Mouse (Mus musculus) bone marrow, adult 2 months (tissue): Measurements from ENCODE around the gene Apbb1ip. TPM values are rescaled to one million over a fixed set of nuclear protein-coding genes. Genes with fewer than 3 reads are reported as not detected.

Experiments
- H3K27ac ChIP-seq: fragments of 200-500 bp; 2 replicates; pipeline ENCODE4 v1.5.1; 2012; ENCODE audit warnings: low read depth, mild to moderate bottlenecking, control low read depth, inconsistent platforms, low read length; ENCODE audit not compliant: control insufficient read depth, poor library complexity, insufficient read depth
- H3K4me1 ChIP-seq: fragments of 200-500 bp; 2 replicates; pipeline ENCODE4 v1.6.1; 2011; ENCODE audit warnings: low read length; ENCODE audit not compliant: control insufficient read depth, insufficient read depth
- H3K4me3 ChIP-seq: fragments of 200-500 bp; replicated peaks from 2 replicates; pipeline ENCODE3; 2011; ENCODE audit warnings: mild to moderate bottlenecking, low read depth, low read length, control low read depth; ENCODE audit not compliant: control insufficient read depth
- CTCF ChIP-seq: fragments of 200-500 bp; IDR thresholded peaks from 2 replicates; pipeline ENCODE4 v1.5.1; 2011; ENCODE audit warnings: low read length, control low read depth; ENCODE audit not compliant: control insufficient read depth, insufficient read depth
- POLR2A ChIP-seq: fragments of 200-500 bp; IDR thresholded peaks from 2 replicates; pipeline ENCODE4 v1.6.1; 2011; ENCODE audit warnings: low read depth, mild to moderate bottlenecking, control low read depth, low read length, borderline replicate concordance; ENCODE audit not compliant: control insufficient read depth
- WGBS: fragments of 180-500 bp; shearing (Covaris S2); methylation state at CpG from one replicate; pipeline ENCODE4 v1.1.7; 2018; 5-methylcytosine and 5-hydroxymethylcytosine counted together
- polyA plus RNA-seq: library from polyadenylated mRNA; stranded (reverse); fragments of >200 nt; gene quantifications from 2 replicates; pipeline ENCODE4 v1.2.4, GENCODE M21; 2011; ENCODE audit warnings: low replicate concordance; ENCODE audit not compliant: missing spikeins, insufficient read depth, insufficient read length

The Apbb1ip gene
- polyA plus RNA-seq, 1 experiment, result 45.8 TPM

GRCm38 (mm10) chr2:22746785-22747184, 27.1 kb upstream of the Apbb1ip start:
- Histone ChIP-seq H3K4me1 (no peaks in the 10 kb centered on the region; the same call in 1 of the 2 replicates), H3K27ac (no peak overlapping the region; the same call in 1 of the 2 replicates)
- no peak for TF ChIP-seq CTCF
- no peak for TF ChIP-seq POLR2A

GRCm38 (mm10) chr2:22747941-22748340, 26.0 kb upstream of the Apbb1ip start:
- TF ChIP-seq CTCF (no peak), POLR2A (no peak)
- Histone ChIP-seq H3K4me1 (no peaks in the 10 kb centered on the region; the same call in 1 of the 2 replicates), H3K27ac (peak overlapping the region; percentile 59; the same call in 1 of the 2 replicates), H3K4me3 (no peak overlapping the region)

More at GRCm38 (mm10) chr2:22746785-22747184, 27.1 kb upstream of the Apbb1ip start:
- no peak overlapping the region for H3K4me3 ChIP-seq

DNA sequence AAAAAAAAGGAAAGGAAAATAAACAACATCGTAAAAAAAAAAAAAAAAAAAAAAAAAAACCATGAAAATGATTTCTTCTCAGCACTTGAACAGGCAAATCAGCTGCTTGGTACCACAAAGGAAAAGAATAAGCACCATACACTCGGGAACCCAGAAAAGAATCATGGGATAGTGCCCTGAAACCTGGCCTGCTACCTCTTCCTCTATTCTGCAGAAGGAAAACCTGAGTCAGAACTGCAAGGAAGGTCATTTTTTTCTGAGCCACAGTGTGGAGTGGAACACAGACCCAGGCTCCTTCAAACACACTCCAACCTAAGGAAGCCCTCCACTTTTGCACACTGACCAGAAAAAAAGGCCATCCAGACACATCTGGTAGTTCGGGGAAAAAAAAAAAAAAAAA, 24.1 kb upstream of the Apbb1ip start:
- Histone ChIP-seq H3K4me1 (no peaks in the 10 kb centered on the region; the same call in 1 of the 2 replicates), H3K27ac (no peak overlapping the region), H3K4me3 (no peak overlapping the region)
- TF ChIP-seq CTCF, result no peak
- no peak for TF ChIP-seq POLR2A
- WGBS, result 64% methylated on average over 3 of the region's 3 CpGs

GRCm38 (mm10) chr2:22752492-22752891, 21.4 kb upstream of the Apbb1ip start:
- WGBS, result 7% methylated on average over 4 of the region's 4 CpGs
- Histone ChIP-seq H3K4me3 (no peak overlapping the region), H3K27ac (no peak overlapping the region), H3K4me1 (no peaks in the 10 kb centered on the region; the same call in 1 of the 2 replicates)
- TF ChIP-seq POLR2A (no peak), CTCF (no peak)

- WGBS, result 75% methylated on average over 2 of the region's 2 CpGs
- no peak for TF ChIP-seq POLR2A
- TF ChIP-seq CTCF, result no peak
- Histone ChIP-seq H3K27ac (no peak overlapping the region), H3K4me1 (no peaks in the 10 kb centered on the region; the same call in 1 of the 2 replicates), H3K4me3 (no peak overlapping the region)
Observed at GRCm38 (mm10) chr2:22753461-22754075, 20.3 kb upstream of the Apbb1ip start.

GRCm38 (mm10) chr2:22754222-22754824, 19.6 kb upstream of the Apbb1ip start:
- TF ChIP-seq CTCF, result no peak
- TF ChIP-seq POLR2A, result no peak
- Histone ChIP-seq H3K27ac (no peak overlapping the region), H3K4me1 (no peaks in the 10 kb centered on the region; the same call in 1 of the 2 replicates), H3K4me3 (no peak overlapping the region)
- WGBS, result 69% methylated on average over 4 of the region's 4 CpGs

- Histone ChIP-seq H3K4me3 (no peak overlapping the region), H3K4me1 (no peaks in the 10 kb centered on the region; the same call in 1 of the 2 replicates), H3K27ac (0 out of 2 replicates have a peak overlapping the region, but pooled peaks have one; percentile 1)
- WGBS, result 72% methylated on average over 6 of the region's 6 CpGs
- no peak for TF ChIP-seq POLR2A
- no peak for TF ChIP-seq CTCF
Observed at GRCm38 (mm10) chr2:22755561-22755960, 18.3 kb upstream of the Apbb1ip start.

- Histone ChIP-seq H3K4me3 (no peak overlapping the region), H3K4me1 (0 out of 2 replicates have a peak, but pooled peaks cover 2% of the 10 kb centered on the region), H3K27ac (no peak overlapping the region)
- TF ChIP-seq POLR2A, result no peak
- no peak for TF ChIP-seq CTCF
- 41% methylated on average over 6 of the region's 6 CpGs for WGBS
Observed at GRCm38 (mm10) chr2:22758310-22758972, 15.5 kb upstream of the Apbb1ip start.
